Mouse (Mus musculus): ENCODE results near the gene Dnah14.

GRCm38 (mm10) chr1:181844874-181845547 is 268.7 kb downstream of the Dnah14 start:
- TF ChIP-seq POLR2A (IDR thresholded peaks at IDR 0.05; ENCODE audit: insufficient read depth, low read depth, low read length) (no peak), CTCF (IDR thresholded peaks at IDR 0.05; ENCODE audit: insufficient read depth, low read depth, low read length) (no peak)
